Mouse (Mus musculus) stomach, postnatal 0 days (tissue): Measurements from ENCODE around the gene Armc2. TPM values are rescaled to one million over a fixed set of nuclear protein-coding genes. Genes with fewer than 3 reads are reported as not detected.
A peak's percentile ranks its signal among the peaks of the same experiment; 100 is the strongest.

Experiments used
- ATAC-seq: fragments of 200-750 bp; cut with Nextera tagmentation; 2 replicates; pipeline ENCODE4 v1.8.0; 2017; ENCODE audit not compliant: low FRiP score, low TSS enrichment
- DNase-seq: peaks from one replicate; pipeline ENCODE4 v3.0.0-alpha.2; 2016; ENCODE audit warnings: low spot score
- H3K27ac ChIP-seq: fragments of 300-500 bp; sonication (generic); replicated peaks from 2 replicates; pipeline ENCODE4 v1.5.1; 2014; ENCODE audit warnings: mild to moderate bottlenecking, control low read depth
- H3K27me3 ChIP-seq: fragments of 300-500 bp; sonication (generic); 2 replicates; pipeline ENCODE4 v1.6.1; 2014; ENCODE audit warnings: low read length; ENCODE audit not compliant: control insufficient read depth, insufficient read depth
- H3K36me3 ChIP-seq: fragments of 300-500 bp; sonication (generic); 2 replicates; pipeline ENCODE4 v1.6.1; 2014; ENCODE audit warnings: low read length, mixed read lengths; ENCODE audit not compliant: control insufficient read depth, insufficient read depth
- H3K4me1 ChIP-seq: fragments of 300-500 bp; sonication (generic); replicated peaks from 2 replicates; pipeline ENCODE4 v1.6.1; 2014; ENCODE audit warnings: antibody characterized with exemption; ENCODE audit not compliant: control insufficient read depth, insufficient read depth
- H3K4me2 ChIP-seq: fragments of 300-500 bp; sonication (generic); replicated peaks from 2 replicates; pipeline ENCODE4 v1.6.1; 2014; ENCODE audit warnings: low read depth, mild to moderate bottlenecking, control low read depth, moderate library complexity
- H3K4me3 ChIP-seq: fragments of 300-500 bp; sonication (generic); 2 replicates; pipeline ENCODE4 v1.5.1; 2014; ENCODE audit warnings: low read depth, low read length, control low read depth
- H3K9ac ChIP-seq: fragments of 300-500 bp; sonication (generic); 2 replicates; pipeline ENCODE4 v1.6.1; 2014; ENCODE audit warnings: mild to moderate bottlenecking, low read length, control low read depth, mixed read lengths
- H3K9me3 ChIP-seq: fragments of 300-500 bp; sonication (generic); 2 replicates; pipeline ENCODE4 v1.6.1; 2016; ENCODE audit warnings: low read length; ENCODE audit not compliant: control insufficient read depth
- CTCF ChIP-seq: IDR thresholded peaks from 2 replicates; pipeline ENCODE4 v1.5.1; 2016; ENCODE audit warnings: antibody characterized with exemption, low read depth, mild to moderate bottlenecking, moderate library complexity
- EP300 ChIP-seq: optimal IDR thresholded peaks from 2 replicates; pipeline ENCODE3; 2016; ENCODE audit warnings: antibody characterized with exemption
- WGBS: fragments of 180-500 bp; shearing (Covaris S2); extraction: QIAGEN DNeasy Blood & Tissue Kit; methylation state at CpG from one replicate; pipeline ENCODE4 v1.1.7; 2014; 5-methylcytosine and 5-hydroxymethylcytosine counted together
- polyA plus RNA-seq: library from polyadenylated mRNA; unstranded; fragments of >200 nt; fragmentation: Nextera tagmentation; extraction: Ambion mirVana; gene quantifications from 2 replicates; pipeline ENCODE4 v1.2.1, GENCODE M21; 2015

The Armc2 gene
- polyA plus RNA-seq, 1 experiment from 2014 or later = 1.8 TPM

GRCm38 (mm10) chr10:42056486-42057230 is 38.4 kb upstream of the Armc2 start:
- no peak overlapping the region for H3K9ac ChIP-seq
- no peak overlapping the region for H3K27ac ChIP-seq
- no peak overlapping the region for H3K4me2 ChIP-seq
- no peaks in the 10 kb centered on the region for H3K4me1 ChIP-seq
- no peaks in the 10 kb centered on the region for H3K27me3 ChIP-seq
- no peak for TF ChIP-seq EP300
- no peak for TF ChIP-seq CTCF
- no peak overlapping the region for H3K4me3 ChIP-seq
- ATAC-seq (no peak), DNase-seq (no peak)
- no peaks in the 10 kb centered on the region for H3K36me3 ChIP-seq
- WGBS = 90% methylated on average over 18 of the region's 18 CpGs
- no peaks in the 10 kb centered on the region for H3K9me3 ChIP-seq

DNA sequence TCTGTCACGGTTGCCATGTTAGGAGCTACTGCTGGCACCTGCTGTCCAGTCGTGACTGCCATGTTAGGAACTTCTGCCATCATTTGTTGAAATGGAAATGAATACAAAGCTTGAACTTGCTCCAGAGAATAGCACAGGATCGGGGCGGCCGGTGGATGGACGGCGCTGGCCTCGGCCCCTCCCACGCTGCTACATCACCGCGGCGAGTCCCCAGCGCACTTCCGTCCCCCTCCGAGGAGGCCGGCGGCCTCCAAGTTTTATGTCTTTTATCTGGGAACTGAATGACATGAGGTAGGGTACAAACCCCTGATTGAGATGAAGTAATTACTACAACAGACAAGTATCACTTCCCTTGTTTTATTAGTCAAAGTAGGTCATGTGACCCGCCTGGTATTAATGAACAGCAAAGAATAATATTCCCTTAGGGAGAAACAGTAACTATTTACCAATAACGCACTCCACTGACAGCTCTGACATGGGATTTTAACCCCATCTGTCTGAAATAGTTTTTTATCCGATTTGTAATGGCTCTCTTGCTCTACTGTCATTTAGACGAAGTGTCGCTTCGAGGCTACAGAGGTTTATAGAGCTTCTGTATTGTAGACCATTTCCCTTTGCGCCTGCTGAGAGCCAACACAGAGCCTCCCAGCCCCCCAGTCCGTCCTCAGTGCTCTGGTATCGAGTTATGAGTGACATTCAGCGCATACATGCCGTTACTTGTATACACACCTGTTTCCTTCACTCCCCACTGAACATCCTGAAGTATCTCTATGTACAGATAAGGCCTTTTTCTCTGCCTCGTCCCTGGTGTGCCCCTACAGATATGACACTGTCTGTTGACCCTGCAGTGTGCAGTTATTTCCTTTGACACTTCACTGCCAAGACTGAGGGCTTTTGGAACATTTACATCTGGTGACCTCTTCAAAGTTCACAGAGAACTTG is 37.3 kb upstream of the Armc2 start:
- peak overlapping the region; percentile 11; the same call in 1 of the 2 replicates for H3K4me2 ChIP-seq
- DNase-seq (no peak), ATAC-seq (peak; percentile 90)
- H3K9me3 ChIP-seq = no peaks in the 10 kb centered on the region
- no peak overlapping the region for H3K9ac ChIP-seq
- H3K4me1 ChIP-seq = no peaks in the 10 kb centered on the region
- no peak for TF ChIP-seq CTCF
- TF ChIP-seq EP300 = no peak
- no peak overlapping the region for H3K27ac ChIP-seq
- no peak overlapping the region for H3K4me3 ChIP-seq
- WGBS = 53% methylated on average over 28 of the region's 29 CpGs
- H3K27me3 ChIP-seq = no peaks in the 10 kb centered on the region
- H3K36me3 ChIP-seq = no peaks in the 10 kb centered on the region

DNA sequence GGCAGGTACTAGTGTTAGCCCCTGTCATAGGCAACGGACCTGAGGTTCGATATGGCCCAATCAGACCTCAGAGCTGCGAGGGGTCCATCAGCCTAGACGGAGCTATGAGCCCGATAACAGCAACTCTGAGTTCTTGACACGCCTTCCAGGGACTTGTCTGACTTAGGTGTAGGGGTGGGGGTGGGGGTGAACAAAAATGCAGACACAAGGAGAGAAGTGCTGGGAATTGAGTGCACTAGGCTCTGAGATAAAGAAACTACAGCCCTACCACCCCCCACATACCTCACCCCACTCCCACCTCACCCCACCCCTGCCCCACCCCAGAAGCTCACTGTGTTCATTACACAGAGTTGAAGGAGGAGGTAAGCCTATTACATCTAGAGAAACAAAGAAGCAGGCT is 32.8 kb upstream of the Armc2 start:
- no peak overlapping the region for H3K4me3 ChIP-seq
- no peak for TF ChIP-seq EP300
- no peak for TF ChIP-seq CTCF
- no peak overlapping the region for H3K27ac ChIP-seq
- H3K9ac ChIP-seq = no peak overlapping the region
- H3K27me3 ChIP-seq = no peaks in the 10 kb centered on the region
- H3K4me2 ChIP-seq = no peak overlapping the region
- no peak for DNase-seq
- no peaks in the 10 kb centered on the region for H3K4me1 ChIP-seq
- H3K9me3 ChIP-seq = no peaks in the 10 kb centered on the region
- no peak for ATAC-seq
- no peaks in the 10 kb centered on the region for H3K36me3 ChIP-seq
- WGBS = 69% methylated on average over 6 of the region's 6 CpGs

DNA sequence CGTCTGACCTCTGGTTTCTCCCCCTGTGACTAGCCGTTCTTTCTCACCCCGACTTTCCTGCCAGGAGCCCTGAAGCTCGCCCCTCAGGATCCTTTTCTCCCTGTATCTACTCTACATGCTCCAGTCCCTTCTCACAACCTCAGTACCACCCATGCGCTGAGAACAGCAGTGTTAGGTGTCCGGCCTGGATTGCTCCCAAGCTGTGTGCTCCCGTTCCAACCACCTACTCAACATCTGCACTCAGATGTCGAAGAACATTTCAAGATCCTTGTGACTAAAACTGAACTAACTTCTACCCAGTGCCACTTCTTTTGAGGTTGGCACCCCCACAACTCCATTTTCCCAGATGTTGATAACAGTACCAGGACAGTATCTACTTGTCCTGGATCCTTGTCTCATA is 30.4 kb upstream of the Armc2 start:
- no peak for ATAC-seq
- no peak for DNase-seq
- no peak overlapping the region for H3K9ac ChIP-seq

GRCm38 (mm10) chr10:42044574-42044973 is 26.3 kb upstream of the Armc2 start:
- 70% methylated on average over 10 of the region's 10 CpGs for WGBS
- ATAC-seq (no peak), DNase-seq (no peak)
- Histone ChIP-seq H3K36me3 (no peaks in the 10 kb centered on the region), H3K4me1 (no peaks in the 10 kb centered on the region; the same call in 1 of the 2 replicates), H3K9me3 (no peaks in the 10 kb centered on the region), H3K4me2 (no peak overlapping the region), H3K27ac (no peak overlapping the region), H3K27me3 (no peaks in the 10 kb centered on the region), H3K9ac (no peak overlapping the region), H3K4me3 (no peak overlapping the region)
- no peak for TF ChIP-seq EP300

More for the DNA sequence above, 30.4 kb upstream of the Armc2 start:
- TF ChIP-seq EP300 (no peak), CTCF (no peak)
- H3K27me3 ChIP-seq = no peaks in the 10 kb centered on the region
- H3K4me1 ChIP-seq = no peaks in the 10 kb centered on the region
- no peaks in the 10 kb centered on the region for H3K36me3 ChIP-seq
- no peak overlapping the region for H3K4me2 ChIP-seq
- H3K9me3 ChIP-seq = no peaks in the 10 kb centered on the region
- H3K4me3 ChIP-seq = no peak overlapping the region
- WGBS = 92% methylated on average over 8 of the region's 8 CpGs
- no peak overlapping the region for H3K27ac ChIP-seq
